Mouse (Mus musculus) liver, postnatal 0 days (tissue): ENCODE measurements at regions not wholly inside any gene's neighbourhood (a gene's known extent, or its start where the extent isn't known, plus 50 kb on each side); places are given as distances from the start of the nearest gene placed in this dataset.

Experiments used
- CTCF ChIP-seq: sonication (generic); IDR thresholded peaks from 2 replicates; pipeline ENCODE4 v1.5.1; 2016; ENCODE audit warnings: antibody characterized with exemption, low read depth
- EP300 ChIP-seq: IDR thresholded peaks from 2 replicates; pipeline ENCODE4 v1.6.1; 2016; ENCODE audit warnings: antibody characterized with exemption, low read depth, mild to moderate bottlenecking

GRCm38 (mm10) chr5:72227002-72227401 lies 59.0 kb upstream of the Commd8 start:
- TF ChIP-seq CTCF (no peak), EP300 (no peak)
